15 mouse cellular contexts compared by ENCODE assay signal in genomic region chr13:95592860-95593259, GRCm38 (mm10). TPM values are rescaled to one million over a fixed set of nuclear protein-coding genes. Genes with fewer than 3 reads are reported as not detected.
DNase-seq lines count a peak whose midpoint lies in the region; ATAC-seq and TF ChIP-seq lines count a peak whose summit lies in the region.
"Had no signal": no experiment of that assay in that cellular context is flagged by ENCODE, and none has a peak within 500 bp of the region (broad histone marks: within the 10 kb centered on the region; RNA-seq: fewer than 3 reads in every experiment).

No protein-coding gene starts in this region.

- H3K4me3 ChIP-seq in spleen, adult 2 months (ENCODE audit: extremely low read depth, insufficient read depth, insufficient read length): no peak overlapping the region
- H3K4me3 ChIP-seq in limb, embryonic 10.5 days: no peak overlapping the region
- no peak overlapping the region for H3K4me3 ChIP-seq in forebrain, embryonic 13.5 days
- H3K4me3 ChIP-seq: erythroblast, embryonic 14.5 days; hindbrain, embryonic 12.5 days; stomach, embryonic 15.5 days had no signal

- no peak for ATAC-seq in forebrain, embryonic 13.5 days

- TF ChIP-seq CTCF in spleen, adult 2 months (IDR thresholded peaks at IDR 0.05; ENCODE audit: extremely low read depth, insufficient read depth, insufficient read length, insufficient replicate concordance): no peak

- H3K9me3 ChIP-seq in limb, embryonic 10.5 days (replicated peaks): no peaks in the 10 kb centered on the region
- H3K9me3 ChIP-seq in forebrain, embryonic 13.5 days (replicated peaks): no peaks in the 10 kb centered on the region
- H3K9me3 ChIP-seq: hindbrain, embryonic 12.5 days; stomach, embryonic 15.5 days had no signal

- TF ChIP-seq POLR2A in spleen, adult 2 months (IDR thresholded peaks at IDR 0.05; ENCODE audit: low read depth, low read length): no peak

- H3K9ac ChIP-seq in forebrain, embryonic 13.5 days: no peak overlapping the region
- H3K9ac ChIP-seq: hindbrain, embryonic 12.5 days; stomach, embryonic 15.5 days had no signal

- H3K4me1 ChIP-seq in spleen, adult 2 months (ENCODE audit: control insufficient read depth, insufficient read depth, insufficient read length): no peaks in the 10 kb centered on the region; the same call in 1 of the 2 replicates
- peaks cover 12% of the 10 kb centered on the region; the same call in 1 of the 2 replicates for H3K4me1 ChIP-seq in limb, embryonic 10.5 days
- H3K4me1 ChIP-seq in forebrain, embryonic 13.5 days: no peaks in the 10 kb centered on the region
- H3K4me1 ChIP-seq: hindbrain, embryonic 12.5 days; stomach, embryonic 15.5 days had no signal

- peak; percentile 15 to 41 for DNase-seq in spleen, adult 2 months (ENCODE audit: low read depth in 1 of 2, low spot score in 2 of 2)
- DNase-seq in spleen, adult 18-20 months: no peak
- peak; percentile 13 for DNase-seq in MN1 (ENCODE audit: low spot score)
- DNase-seq in limb, embryonic 10.5 days (ENCODE audit: low spot score): peak; percentile 33
- peak; percentile 30 to 44 for DNase-seq in thymus, postnatal 36 days
- DNase-seq in frontal cortex, postnatal 10 days (ENCODE audit: low spot score in 2 of 2): no peak
- DNase-seq in embryo, embryonic 10.5 days (ENCODE audit: low spot score): no peak
- DNase-seq: cerebellum, adult 9-10 months; kidney, adult 8-10 months; layer of hippocampus, adult 9-11 months; lung, postnatal 36 days had no signal

- 4% methylated on average over 10 of the region's 10 CpGs for WGBS in spleen, adult 2 months
- 84% methylated on average over 10 of the region's 10 CpGs for whole genome bisulfite sequencing in limb, embryonic 10.5 days
- 89% methylated on average over 10 of the region's 10 CpGs for WGBS in forebrain, embryonic 13.5 days

- no peak overlapping the region for H3K27ac ChIP-seq in spleen, adult 2 months (ENCODE audit: insufficient read depth, low read length)
- no peak overlapping the region for H3K27ac ChIP-seq in limb, embryonic 10.5 days
- no peak overlapping the region for H3K27ac ChIP-seq in forebrain, embryonic 13.5 days
- H3K27ac ChIP-seq: hindbrain, embryonic 12.5 days; stomach, embryonic 15.5 days had no signal

- H3K36me3 ChIP-seq in spleen, adult 2 months (ENCODE audit: control insufficient read depth, insufficient read depth, low read length): no peaks in the 10 kb centered on the region
- H3K36me3 ChIP-seq in limb, embryonic 10.5 days: no peaks in the 10 kb centered on the region
- no peaks in the 10 kb centered on the region for H3K36me3 ChIP-seq in forebrain, embryonic 13.5 days (ENCODE audit: poor library complexity, severe bottlenecking)
- H3K36me3 ChIP-seq: hindbrain, embryonic 12.5 days; stomach, embryonic 15.5 days had no signal

- H3K27me3 ChIP-seq in spleen, adult 2 months (ENCODE audit: control insufficient read depth, insufficient read depth, low read length): no peaks in the 10 kb centered on the region
- no peaks in the 10 kb centered on the region for H3K27me3 ChIP-seq in limb, embryonic 10.5 days (ENCODE audit: low read depth, poor library complexity, severe bottlenecking)
- H3K27me3 ChIP-seq in forebrain, embryonic 13.5 days: no peaks in the 10 kb centered on the region
- H3K27me3 ChIP-seq: hindbrain, embryonic 12.5 days; stomach, embryonic 15.5 days had no signal

- no peak overlapping the region for H3K4me2 ChIP-seq in forebrain, embryonic 13.5 days
- H3K4me2 ChIP-seq: hindbrain, embryonic 12.5 days; stomach, embryonic 15.5 days had no signal

RNA-seq across cellular contexts. Expression of gene F2r, which starts 25.4 kb away (rescaled TPM):
- 25.6 and 30.7 TPM in 2 replicates for polyA plus RNA-seq in spleen, adult 2 months (2012; rRNA removed)
- polyA plus RNA-seq in limb, embryonic 10.5 days (2016; fragmentation: Nextera tagmentation; extraction: Ambion mirVana): 141 and 143 TPM in 2 replicates
- 92.3 and 95.1 TPM in 2 replicates for polyA plus RNA-seq in forebrain, embryonic 13.5 days (2015; fragmentation: Nextera tagmentation; extraction: Ambion mirVana)

Comparison
In these comparisons a context has a peak if more than half of its experiments do, and no peak if none do; other contexts are left out.
1. DNase-seq: peak in spleen, adult 2 months (2 of 2), MN1 (single experiment), limb, embryonic 10.5 days (single experiment) and thymus, postnatal 36 days (2 of 2); none in spleen, adult 18-20 months (0 of 2), frontal cortex, postnatal 10 days (0 of 2) and embryo, embryonic 10.5 days (single experiment).